Mouse (Mus musculus): ENCODE measurements around the gene Rasgrf1.

- TF ChIP-seq CTCF (IDR thresholded peaks at IDR 0.05 in 2 of 3, conservative IDR thresholded peaks at IDR 0.05 in 1 of 3; ENCODE audit: control insufficient read depth in 1 of 3, insufficient read depth in 1 of 3, low read depth in 2 of 3, low read length in 3 of 3, poor library complexity in 1 of 3, severe bottlenecking in 1 of 3) (no peak), ZNF384 (IDR thresholded peaks at IDR 0.05; ENCODE audit: low read depth, low read length) (no peak), NRF1 (IDR thresholded peaks at IDR 0.05; ENCODE audit: insufficient read depth, low read depth, low read length, poor library complexity, severe bottlenecking) (no peak), MEF2A (IDR thresholded peaks at IDR 0.05; ENCODE audit: extremely low read depth, insufficient replicate concordance, low read depth, low read length, poor library complexity, severe bottlenecking) (no peak), TAL1 (IDR thresholded peaks at IDR 0.05; ENCODE audit: low read length) (no peak), POLR2A (IDR thresholded peaks at IDR 0.05; ENCODE audit: control insufficient read depth in 1 of 2, insufficient read depth in 1 of 2, low read depth in 1 of 2, low read length in 2 of 2, poor library complexity in 1 of 2) (no peak), USF1 (IDR thresholded peaks at IDR 0.05; ENCODE audit: low read depth, low read length) (no peak), TBP (IDR thresholded peaks at IDR 0.05; ENCODE audit: low read depth, low read length) (no peak), E2F4 (IDR thresholded peaks at IDR 0.05; ENCODE audit: borderline replicate concordance, low read depth, low read length) (no peak), JUND (IDR thresholded peaks at IDR 0.05; ENCODE audit: low read depth, low read length) (no peak), ELF1 (IDR thresholded peaks at IDR 0.05; ENCODE audit: low read depth, low read length) (no peak), GATA1 (IDR thresholded peaks at IDR 0.05; ENCODE audit: low read depth, low read length) (no peak), NELFE (IDR thresholded peaks at IDR 0.05; ENCODE audit: low read depth, low read length) (no peak), POLR2AphosphoS5 (IDR thresholded peaks at IDR 0.05; ENCODE audit: borderline replicate concordance, low read depth, low read length) (no peak)
These were observed 131.8 kb downstream of the Rasgrf1 start for GRCm38 (mm10) chr9:90041556-90041955.
